ENCODE assay signal across 12 mouse cellular contexts in the genomic region with DNA sequence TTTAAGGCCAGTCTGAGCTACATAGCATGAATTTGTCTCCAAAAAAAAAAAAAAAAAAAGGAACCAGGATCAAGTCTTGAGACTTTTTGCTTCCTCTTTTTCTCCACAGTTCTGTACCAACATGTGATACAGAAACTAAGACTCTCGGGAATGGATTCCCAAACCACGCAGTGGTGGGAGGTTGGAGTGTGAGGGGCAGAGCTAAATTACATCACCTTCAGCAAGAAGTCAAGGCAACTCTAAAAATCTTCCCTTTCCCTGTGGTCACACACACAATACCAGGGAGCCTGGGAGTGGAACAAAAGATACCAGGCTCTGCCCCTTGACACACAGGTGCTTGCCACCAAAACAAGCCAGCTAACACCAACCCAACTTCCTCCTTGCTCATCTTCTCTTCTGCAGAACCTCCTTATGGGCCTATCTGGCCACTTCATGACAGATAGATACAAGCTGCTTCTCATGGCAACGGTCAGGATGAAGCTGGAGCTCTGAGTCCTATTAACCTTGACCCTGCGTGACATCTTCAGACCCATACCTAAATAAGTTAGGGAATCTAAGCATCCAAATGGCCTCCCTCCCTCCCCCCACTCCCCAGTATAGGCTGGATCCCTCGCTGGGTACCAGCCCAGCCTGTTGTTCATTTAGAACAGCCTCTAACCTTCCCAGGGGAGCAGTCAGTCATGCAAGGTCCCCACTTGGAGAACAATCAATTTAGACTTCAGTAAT. TPM values are rescaled to one million over a fixed set of nuclear protein-coding genes. Genes with fewer than 3 reads are reported as not detected.
DNase-seq lines count a peak whose midpoint lies in the region; ATAC-seq and TF ChIP-seq lines count a peak whose summit lies in the region.
"Had no signal": no experiment of that assay in that cellular context is flagged by ENCODE, and none has a peak within 500 bp of the region (broad histone marks: within the 10 kb centered on the region; RNA-seq: fewer than 3 reads in every experiment).

No protein-coding gene starts in this region.

- H3K27ac ChIP-seq in hindbrain, embryonic 12.5 days = no peak overlapping the region
- H3K27ac ChIP-seq in hindbrain, embryonic 11.5 days (ENCODE audit: low read depth, low read length) = no peak overlapping the region
- peak overlapping the region; percentile 81 for H3K27ac ChIP-seq in bone marrow macrophage, adult 2 months (ENCODE audit: insufficient read depth, low read depth, low read length)
- H3K27ac ChIP-seq in limb, embryonic 13.5 days = no peak overlapping the region

- no peak overlapping the region for H3K4me2 ChIP-seq in hindbrain, embryonic 12.5 days (replicated peaks)
- no peak overlapping the region for H3K4me2 ChIP-seq in hindbrain, embryonic 11.5 days (replicated peaks; ENCODE audit: low read depth, low read length)
- no peak overlapping the region for H3K4me2 ChIP-seq in limb, embryonic 13.5 days (replicated peaks)
- H3K4me2 ChIP-seq: limb, embryonic 15.5 days had no signal

- no peak for TF ChIP-seq POLR2A in bone marrow macrophage, adult 2 months (IDR thresholded peaks at IDR 0.05; ENCODE audit: borderline replicate concordance, low read depth, low read length)

- DNase-seq in hindbrain, embryonic 11.5 days (ENCODE audit: low spot score) = no peak
- peak; percentile 69 for DNase-seq in A20 (ENCODE audit: low read depth, low spot score)
- no peak for DNase-seq in layer of hippocampus, postnatal 25 days (ENCODE audit: extremely low spot score in 1 of 2, low spot score in 1 of 2)
- DNase-seq in left cerebral cortex, postnatal 36 days (ENCODE audit: low spot score in 2 of 2) = no peak
- DNase-seq in T-cell, adult 2 months (ENCODE audit: low spot score) = no peak
- DNase-seq: cerebellum, adult 9-10 months had no signal

- H3K36me3 ChIP-seq in hindbrain, embryonic 12.5 days = no peaks in the 10 kb centered on the region
- no peaks in the 10 kb centered on the region for H3K36me3 ChIP-seq in hindbrain, embryonic 11.5 days (ENCODE audit: control insufficient read depth, insufficient read depth, low read length)
- no peaks in the 10 kb centered on the region for H3K36me3 ChIP-seq in limb, embryonic 13.5 days
- H3K36me3 ChIP-seq: heart, embryonic 10.5 days; limb, embryonic 15.5 days had no signal

- H3K27me3 ChIP-seq in hindbrain, embryonic 12.5 days = no peaks in the 10 kb centered on the region
- H3K27me3 ChIP-seq in hindbrain, embryonic 11.5 days (ENCODE audit: control insufficient read depth, insufficient read depth, low read length) = no peaks in the 10 kb centered on the region
- H3K27me3 ChIP-seq in limb, embryonic 13.5 days = no peaks in the 10 kb centered on the region
- H3K27me3 ChIP-seq: limb, embryonic 15.5 days had no signal

- H3K9me3 ChIP-seq in hindbrain, embryonic 12.5 days (replicated peaks) = no peaks in the 10 kb centered on the region
- H3K9me3 ChIP-seq in hindbrain, embryonic 11.5 days (ENCODE audit: control insufficient read depth, low read length) = no peaks in the 10 kb centered on the region
- H3K9me3 ChIP-seq in limb, embryonic 13.5 days = no peaks in the 10 kb centered on the region
- H3K9me3 ChIP-seq: heart, embryonic 10.5 days; limb, embryonic 15.5 days had no signal

- no peak for TF ChIP-seq CTCF in bone marrow macrophage, adult 2 months (IDR thresholded peaks at IDR 0.05; ENCODE audit: low read depth, low read length)

- H3K4me3 ChIP-seq in hindbrain, embryonic 12.5 days = no peak overlapping the region
- H3K4me3 ChIP-seq in hindbrain, embryonic 11.5 days (ENCODE audit: low read depth, low read length) = no peak overlapping the region
- no peak overlapping the region for H3K4me3 ChIP-seq in bone marrow macrophage, adult 2 months (ENCODE audit: insufficient read depth, low read length)
- no peak overlapping the region for H3K4me3 ChIP-seq in limb, embryonic 13.5 days
- H3K4me3 ChIP-seq: heart, embryonic 10.5 days; limb, embryonic 15.5 days had no signal

- no peak overlapping the region for H3K9ac ChIP-seq in hindbrain, embryonic 12.5 days
- H3K9ac ChIP-seq in hindbrain, embryonic 11.5 days (ENCODE audit: low read depth, low read length) = no peak overlapping the region
- H3K9ac ChIP-seq in limb, embryonic 13.5 days = no peak overlapping the region
- H3K9ac ChIP-seq: limb, embryonic 15.5 days had no signal

- WGBS in hindbrain, embryonic 12.5 days = 51% methylated on average over 5 of the region's 5 CpGs
- WGBS in hindbrain, embryonic 11.5 days = 48% methylated on average over 5 of the region's 5 CpGs
- 51% methylated on average over 5 of the region's 5 CpGs for WGBS in limb, embryonic 13.5 days

- ATAC-seq in hindbrain, embryonic 12.5 days (ENCODE audit: low FRiP score) = 0 out of 2 replicates have a peak, but pooled peaks have one; percentile 15
- ATAC-seq in hindbrain, embryonic 11.5 days (ENCODE audit: low FRiP score) = no peak; the same call in 1 of the 2 replicates
- ATAC-seq in limb, embryonic 13.5 days (ENCODE audit: low FRiP score, low read depth) = 0 out of 2 replicates have a peak, but pooled peaks have one; percentile 2
- ATAC-seq: CD4-positive, CD25-positive, alpha-beta regulatory T cell, adult 4 months had no signal

- intact Hi-C loops in left cerebral cortex, postnatal 36 days (cut with DNase I) = no loop called here

- peaks cover 30% of the 10 kb centered on the region for H3K4me1 ChIP-seq in hindbrain, embryonic 12.5 days
- H3K4me1 ChIP-seq in hindbrain, embryonic 11.5 days (replicated peaks; ENCODE audit: control insufficient read depth, insufficient read depth, low read length) = peaks cover 4% of the 10 kb centered on the region; the same call in 1 of the 2 replicates
- H3K4me1 ChIP-seq in bone marrow macrophage, adult 2 months (ENCODE audit: control insufficient read depth, insufficient read depth, low read length) = peaks cover 78% of the 10 kb centered on the region
- peaks cover 45% of the 10 kb centered on the region for H3K4me1 ChIP-seq in limb, embryonic 13.5 days

RNA-seq across cellular contexts. Expression of a gene that starts 28.7 kb away (rescaled TPM):
- polyA plus RNA-seq in hindbrain, embryonic 12.5 days (2016; fragmentation: Nextera tagmentation; extraction: Ambion mirVana) = 16.5 and 17.7 TPM in 2 replicates
- polyA plus RNA-seq in hindbrain, embryonic 11.5 days (2014; fragmentation: Nextera tagmentation; extraction: Ambion mirVana) = 12.7 and 17.1 TPM in 2 replicates
- 58.7 and 62.5 TPM in 2 replicates for polyA plus RNA-seq in bone marrow macrophage, adult 2 months (2012; ENCODE audit: insufficient read depth, insufficient read length, missing spikeins)
- polyA plus RNA-seq in limb, embryonic 13.5 days (2015; fragmentation: Nextera tagmentation; extraction: Ambion mirVana) = 5.8 and 6.0 TPM in 2 replicates
- 10 to 100 TPM; 28.2 to 28.6 TPM for total RNA-seq in layer of hippocampus, postnatal 25 days (2021)
- 10 to 100 TPM; 49.2 to 64.5 TPM for total RNA-seq in left cerebral cortex, postnatal 36 days (2021)
